Mouse (Mus musculus): ENCODE measurements around the gene Tnrc6b.

Tnrc6b gene

GRCm38 (mm10) chr15:80981176-80981575, 270.1 kb downstream of the Tnrc6b start:
- DNase-seq, result no peak

- DNase-seq, result no peak
Measured at GRCm38 (mm10) chr15:80983264-80983663, 272.2 kb downstream of the Tnrc6b start.

GRCm38 (mm10) chr15:80988331-80988730, 277.2 kb downstream of the Tnrc6b start:
- no peak for DNase-seq

GRCm38 (mm10) chr15:80989712-80990111, 278.6 kb downstream of the Tnrc6b start:
- no peak for DNase-seq
